Mouse (Mus musculus) neural tube, embryonic 13.5 days (tissue): Measurements from ENCODE around the gene Mapkapk2. TPM values are rescaled to one million over a fixed set of nuclear protein-coding genes. Genes with fewer than 3 reads are reported as not detected.
"Not testable (repeated sequence)": the region's sequence is repeated elsewhere in the genome, so short reads cannot be mapped to it uniquely, and the experiment has no call there.

ENCODE experiments used
- ATAC-seq: fragments of 200-750 bp; cut with Nextera tagmentation; 2 replicates; pipeline ENCODE4 v1.8.0; 2017; ENCODE audit warnings: low read depth, mild to moderate bottlenecking, moderate TSS enrichment, moderate library complexity
- H3K27ac ChIP-seq: fragments of 300-500 bp; sonication (generic); replicated peaks from 2 replicates; pipeline ENCODE4 v1.5.1; 2015; ENCODE audit warnings: moderate library complexity, mild to moderate bottlenecking, inconsistent platforms
- H3K27me3 ChIP-seq: fragments of 300-500 bp; sonication (generic); 2 replicates; pipeline ENCODE4 v1.6.1; 2015; ENCODE audit warnings: mild to moderate bottlenecking, inconsistent platforms
- H3K36me3 ChIP-seq: fragments of 300-500 bp; sonication (generic); 2 replicates; pipeline ENCODE4 v1.6.1; 2015; ENCODE audit warnings: mild to moderate bottlenecking, inconsistent platforms
- H3K4me1 ChIP-seq: fragments of 300-500 bp; sonication (generic); replicated peaks from 2 replicates; pipeline ENCODE4 v1.6.1; 2015; ENCODE audit warnings: inconsistent platforms
- H3K4me2 ChIP-seq: fragments of 300-500 bp; sonication (generic); 2 replicates; pipeline ENCODE4 v1.6.1; 2015; ENCODE audit warnings: inconsistent platforms, mild to moderate bottlenecking, moderate library complexity
- H3K4me3 ChIP-seq: fragments of 300-500 bp; sonication (generic); 2 replicates; pipeline ENCODE4 v1.5.1; 2015; ENCODE audit warnings: mild to moderate bottlenecking, inconsistent platforms
- H3K9ac ChIP-seq: fragments of 300-500 bp; sonication (generic); 2 replicates; pipeline ENCODE4 v1.6.1; 2015; ENCODE audit warnings: moderate library complexity, mild to moderate bottlenecking, inconsistent platforms
- H3K9me3 ChIP-seq: fragments of 300-500 bp; sonication (generic); 2 replicates; pipeline ENCODE4 v1.6.1; 2016; ENCODE audit warnings: inconsistent platforms
- WGBS: fragments of 180-500 bp; shearing (Covaris S2); methylation state at CpG from one replicate; pipeline ENCODE4 v1.1.7; 2015; 5-methylcytosine and 5-hydroxymethylcytosine counted together
- polyA plus RNA-seq: library from polyadenylated mRNA; unstranded; fragments of >200 nt; fragmentation: Nextera tagmentation; extraction: Ambion mirVana; gene quantifications from 2 replicates; pipeline ENCODE4 v1.2.1, GENCODE M21; 2015

The Mapkapk2 gene
- polyA plus RNA-seq: 22.3 and 22.7 TPM in 2 replicates

GRCm38 (mm10) chr1:131097700-131098094 is at the start of gene Mapkapk2:
Gene Mapkapk2, minus strand, starts transcription at chr1:131097826.
- H3K4me1 ChIP-seq: peaks cover 41% of the 10 kb centered on the region
- H3K9ac ChIP-seq: peak within 1 kb of the TSS; percentile 94
- H3K36me3 ChIP-seq: no peaks in the 10 kb centered on the region
- H3K4me2 ChIP-seq: peak within 1 kb of the TSS; percentile 84
- no peaks in the 10 kb centered on the region for H3K27me3 ChIP-seq
- ATAC-seq: peak; percentile 97
- no peaks in the 10 kb centered on the region for H3K9me3 ChIP-seq
- peak within 1 kb of the TSS; percentile 78 for H3K27ac ChIP-seq
- 0% methylated on average over 24 of the region's 32 CpGs for WGBS
- H3K4me3 ChIP-seq: peak within 1 kb of the TSS; percentile 74

- no peak overlapping the region for H3K4me2 ChIP-seq
- no peak for ATAC-seq
- H3K4me3 ChIP-seq: no peak overlapping the region
- WGBS: 86% methylated on average over 3 of the region's 3 CpGs
- no peaks in the 10 kb centered on the region for H3K9me3 ChIP-seq
- no peak overlapping the region for H3K27ac ChIP-seq
- no peaks in the 10 kb centered on the region for H3K4me1 ChIP-seq
- H3K36me3 ChIP-seq: no peaks in the 10 kb centered on the region
- H3K27me3 ChIP-seq: peaks cover 2% of the 10 kb centered on the region; the same call in 1 of the 2 replicates
- no peak overlapping the region for H3K9ac ChIP-seq
Measured at GRCm38 (mm10) chr1:131146181-131146614, 48.6 kb upstream of the Mapkapk2 start.

GRCm38 (mm10) chr1:131145222-131145621 is 47.6 kb upstream of the Mapkapk2 start:
- not testable (repeated sequence) for H3K9me3 ChIP-seq, H3K27me3 ChIP-seq, H3K4me2 ChIP-seq, H3K4me1 ChIP-seq, H3K27ac ChIP-seq, H3K9ac ChIP-seq, ATAC-seq, H3K36me3 ChIP-seq, H3K4me3 ChIP-seq
- 85% methylated on average over 3 of the region's 3 CpGs for WGBS

GRCm38 (mm10) chr1:131142472-131142871 is 44.8 kb upstream of the Mapkapk2 start:
- Histone ChIP-seq H3K9me3 (no peaks in the 10 kb centered on the region), H3K9ac (no peak overlapping the region), H3K27ac (no peak overlapping the region), H3K27me3 (no peaks in the 10 kb centered on the region), H3K4me3 (no peak overlapping the region), H3K4me2 (no peak overlapping the region), H3K36me3 (no peaks in the 10 kb centered on the region), H3K4me1 (peaks cover 9% of the 10 kb centered on the region; the same call in 1 of the 2 replicates)
- WGBS: 90% methylated on average over 1 of the region's 1 CpGs
- no peak for ATAC-seq

- no peak overlapping the region for H3K9ac ChIP-seq
- no peaks in the 10 kb centered on the region for H3K9me3 ChIP-seq
- peaks cover 18% of the 10 kb centered on the region for H3K4me1 ChIP-seq
- H3K27me3 ChIP-seq: no peaks in the 10 kb centered on the region
- H3K4me2 ChIP-seq: no peak overlapping the region
- H3K36me3 ChIP-seq: no peaks in the 10 kb centered on the region
- no peak for ATAC-seq
- WGBS: 61% methylated on average over 2 of the region's 2 CpGs
- H3K4me3 ChIP-seq: no peak overlapping the region
- no peak overlapping the region for H3K27ac ChIP-seq
Measured at GRCm38 (mm10) chr1:131141449-131141848, 43.8 kb upstream of the Mapkapk2 start.

GRCm38 (mm10) chr1:131139102-131140095 is 41.8 kb upstream of the Mapkapk2 start:
- Histone ChIP-seq H3K4me3 (peak overlapping the region; percentile 82; the same call in 1 of the 2 replicates), H3K36me3 (no peaks in the 10 kb centered on the region), H3K9ac (peak overlapping the region; percentile 92; the same call in 1 of the 2 replicates), H3K4me1 (peaks cover 38% of the 10 kb centered on the region), H3K27me3 (no peaks in the 10 kb centered on the region), H3K9me3 (no peaks in the 10 kb centered on the region), H3K4me2 (peak overlapping the region; percentile 79), H3K27ac (peak overlapping the region; percentile 94; the same call in 1 of the 2 replicates)
- no peak for ATAC-seq
- WGBS: 65% methylated on average over 11 of the region's 11 CpGs

- H3K9me3 ChIP-seq: no peaks in the 10 kb centered on the region
- peak within 1 kb of the TSS; percentile 94 for H3K27ac ChIP-seq
- 8% methylated on average over 48 of the region's 49 CpGs for WGBS
- peak within 1 kb of the TSS; percentile 79 for H3K4me2 ChIP-seq
- peak within 1 kb of the TSS; percentile 92 for H3K9ac ChIP-seq
- peak; percentile 98 for ATAC-seq
- no peaks in the 10 kb centered on the region for H3K36me3 ChIP-seq
- peaks cover 44% of the 10 kb centered on the region for H3K4me1 ChIP-seq
- H3K27me3 ChIP-seq: no peaks in the 10 kb centered on the region
- peak within 1 kb of the TSS; percentile 82 for H3K4me3 ChIP-seq
Measured at GRCm38 (mm10) chr1:131138191-131139016, 40.8 kb upstream of the Mapkapk2 start, which contains the start of gene Dyrk3. Gene Dyrk3, minus strand, starts transcription at chr1:131138340.

- peak overlapping the region; percentile 79 for H3K4me2 ChIP-seq
- H3K27ac ChIP-seq: peak overlapping the region; percentile 94
- peak overlapping the region; percentile 82 for H3K4me3 ChIP-seq
- no peaks in the 10 kb centered on the region for H3K9me3 ChIP-seq
- no peaks in the 10 kb centered on the region for H3K27me3 ChIP-seq
- under 1% methylated on average over 35 of the region's 36 CpGs for WGBS
- peak; percentile 88 for ATAC-seq
- H3K4me1 ChIP-seq: peaks cover 44% of the 10 kb centered on the region
- no peaks in the 10 kb centered on the region for H3K36me3 ChIP-seq
- peak overlapping the region; percentile 92 for H3K9ac ChIP-seq
Measured at GRCm38 (mm10) chr1:131137717-131138118, 40.1 kb upstream of the Mapkapk2 start.

- H3K36me3 ChIP-seq: no peaks in the 10 kb centered on the region
- WGBS: 10% methylated on average over 5 of the region's 5 CpGs
- H3K9me3 ChIP-seq: no peaks in the 10 kb centered on the region
- H3K4me2 ChIP-seq: peak overlapping the region; percentile 79
- peak overlapping the region; percentile 82 for H3K4me3 ChIP-seq
- no peak for ATAC-seq
- H3K4me1 ChIP-seq: peaks cover 44% of the 10 kb centered on the region
- H3K27ac ChIP-seq: no peak overlapping the region; the same call in 1 of the 2 replicates
- H3K9ac ChIP-seq: peak overlapping the region; percentile 92
- no peaks in the 10 kb centered on the region for H3K27me3 ChIP-seq
Measured at GRCm38 (mm10) chr1:131137111-131137510, 39.5 kb upstream of the Mapkapk2 start.

GRCm38 (mm10) chr1:131135960-131136629 is 38.5 kb upstream of the Mapkapk2 start:
- Histone ChIP-seq H3K27me3 (no peaks in the 10 kb centered on the region), H3K9ac (no peak overlapping the region), H3K27ac (0 out of 2 replicates have a peak overlapping the region, but pooled peaks have one; percentile 13), H3K9me3 (no peaks in the 10 kb centered on the region), H3K4me1 (peaks cover 44% of the 10 kb centered on the region), H3K4me2 (peak overlapping the region; percentile 79), H3K4me3 (peak overlapping the region; percentile 82), H3K36me3 (no peaks in the 10 kb centered on the region)
- 81% methylated on average over 10 of the region's 10 CpGs for WGBS
- no peak for ATAC-seq

- Histone ChIP-seq H3K9me3 (no peaks in the 10 kb centered on the region), H3K4me1 (peaks cover 44% of the 10 kb centered on the region), H3K4me3 (no peak overlapping the region), H3K27ac (peak overlapping the region; percentile 49; the same call in 1 of the 2 replicates), H3K9ac (0 out of 2 replicates have a peak overlapping the region, but pooled peaks have one; percentile 38), H3K4me2 (peak overlapping the region; percentile 79), H3K36me3 (peaks cover 10% of the 10 kb centered on the region), H3K27me3 (no peaks in the 10 kb centered on the region)
- no peak for ATAC-seq
- 45% methylated on average over 8 of the region's 8 CpGs for WGBS
Measured at GRCm38 (mm10) chr1:131134942-131135522, 37.4 kb upstream of the Mapkapk2 start.
